27 mouse cellular contexts compared by ENCODE assay signal in the genomic region with DNA sequence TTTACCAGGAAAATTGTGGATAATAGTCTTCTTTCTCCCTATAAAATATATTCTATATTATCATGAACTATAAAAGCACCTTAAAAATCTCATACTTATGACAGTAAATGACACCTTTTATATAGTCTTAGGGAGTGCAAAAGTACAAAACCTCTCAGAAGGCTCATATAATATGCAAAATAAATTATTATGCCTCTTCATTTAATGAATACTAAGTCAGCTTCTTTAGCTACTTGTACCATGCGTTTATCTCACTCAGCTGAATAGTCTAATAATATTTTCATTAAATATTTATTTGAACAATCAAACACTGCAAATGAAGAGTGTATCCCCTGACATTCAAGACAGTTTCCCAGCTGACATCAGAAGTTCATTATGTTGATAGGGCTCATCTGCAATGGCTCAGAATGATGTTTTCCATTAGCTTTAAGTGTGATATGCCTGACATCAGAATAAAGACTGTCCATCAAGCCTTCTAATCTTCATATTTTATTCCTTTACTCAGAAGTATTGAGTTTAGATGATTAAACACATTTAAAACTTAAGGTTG.
DNase-seq lines count a peak whose midpoint lies in the region; ATAC-seq and TF ChIP-seq lines count a peak whose summit lies in the region.
"Had no signal": no experiment of that assay in that cellular context is flagged by ENCODE, and none has a peak within 500 bp of the region (broad histone marks: within the 10 kb centered on the region; RNA-seq: fewer than 3 reads in every experiment).

No protein-coding gene starts in this region.

- ATAC-seq in hindbrain, embryonic 13.5 days (ENCODE audit: low FRiP score), result peak; percentile 49; the same call in 1 of the 2 replicates
- ATAC-seq in hindbrain, postnatal 0 days, result no peak
- ATAC-seq in neural tube, embryonic 12.5 days (ENCODE audit: low FRiP score, low read depth), result peak; percentile 63
- no peak for ATAC-seq in neural tube, embryonic 15.5 days (ENCODE audit: low FRiP score)
- peak; percentile 72; the same call in 1 of the 2 replicates for ATAC-seq in neural tube, embryonic 14.5 days (ENCODE audit: low read depth)
- ATAC-seq: CD4-positive, CD25-positive, alpha-beta regulatory T cell, adult 4 months; forebrain, embryonic 15.5 days; inflammation-experienced regulatory T-cells, adult 6 months had no signal

- no peak for DNase-seq in hindbrain, postnatal 0 days (ENCODE audit: low spot score)
- peak; percentile 37 for DNase-seq in brain, embryonic 14.5 days (ENCODE audit: low read depth)
- DNase-seq: adrenal gland, adult 2 months; adrenal gland, postnatal 14 days; cerebellum, adult 11-12 months; cerebellum, adult 8-10 months; cerebellum, postnatal 10 days; cerebellum, postnatal 36 days; embryo, embryonic 11 days; gastrocnemius, postnatal 25 days; heart, adult 18-20 months; heart, postnatal 10 days; heart, postnatal 36 days had no signal

- H3K4me3 ChIP-seq in hindbrain, embryonic 13.5 days, result no peak overlapping the region
- H3K4me3 ChIP-seq in hindbrain, postnatal 0 days (ENCODE audit: low read length), result no peak overlapping the region
- H3K4me3 ChIP-seq in neural tube, embryonic 12.5 days, result no peak overlapping the region
- no peak overlapping the region for H3K4me3 ChIP-seq in neural tube, embryonic 15.5 days (replicated peaks)
- H3K4me3 ChIP-seq in neural tube, embryonic 14.5 days (ENCODE audit: low read depth, low read length), result no peak overlapping the region
- H3K4me3 ChIP-seq: embryonic facial prominence, embryonic 10.5 days; embryonic facial prominence, embryonic 13.5 days; erythroblast, embryonic 14.5 days; forebrain, embryonic 12.5 days; forebrain, embryonic 15.5 days; heart, embryonic 12.5 days; heart, embryonic 15.5 days; hindbrain, embryonic 15.5 days had no signal

- no peaks in the 10 kb centered on the region for H3K27me3 ChIP-seq in hindbrain, embryonic 13.5 days
- H3K27me3 ChIP-seq in hindbrain, postnatal 0 days (ENCODE audit: insufficient read depth, low read length), result no peaks in the 10 kb centered on the region
- H3K27me3 ChIP-seq in neural tube, embryonic 12.5 days (replicated peaks), result no peaks in the 10 kb centered on the region
- H3K27me3 ChIP-seq in neural tube, embryonic 15.5 days (replicated peaks), result no peaks in the 10 kb centered on the region
- H3K27me3 ChIP-seq in neural tube, embryonic 14.5 days (ENCODE audit: control insufficient read depth, insufficient read depth, low read length), result no peaks in the 10 kb centered on the region
- H3K27me3 ChIP-seq: embryonic facial prominence, embryonic 13.5 days; forebrain, embryonic 12.5 days; forebrain, embryonic 15.5 days; heart, embryonic 12.5 days; heart, embryonic 15.5 days; hindbrain, embryonic 15.5 days had no signal

- WGBS in hindbrain, embryonic 13.5 days, result 61% methylated on average over 1 of the region's 1 CpGs
- 65% methylated on average over 1 of the region's 1 CpGs for WGBS in hindbrain, postnatal 0 days
- 73% methylated on average over 1 of the region's 1 CpGs for WGBS in neural tube, embryonic 12.5 days
- 55% methylated on average over 1 of the region's 1 CpGs for WGBS in neural tube, embryonic 15.5 days
- WGBS in neural tube, embryonic 14.5 days, result 62% methylated on average over 1 of the region's 1 CpGs

- H3K4me1 ChIP-seq in hindbrain, embryonic 13.5 days (replicated peaks), result no peaks in the 10 kb centered on the region
- H3K4me1 ChIP-seq in hindbrain, postnatal 0 days (ENCODE audit: insufficient read depth, low read length), result no peaks in the 10 kb centered on the region
- H3K4me1 ChIP-seq in neural tube, embryonic 12.5 days, result no peaks in the 10 kb centered on the region
- no peaks in the 10 kb centered on the region for H3K4me1 ChIP-seq in neural tube, embryonic 15.5 days
- no peaks in the 10 kb centered on the region for H3K4me1 ChIP-seq in neural tube, embryonic 14.5 days (ENCODE audit: control insufficient read depth, insufficient read depth, low read length)
- H3K4me1 ChIP-seq: embryonic facial prominence, embryonic 10.5 days; embryonic facial prominence, embryonic 13.5 days; forebrain, embryonic 12.5 days; forebrain, embryonic 15.5 days; heart, embryonic 12.5 days; heart, embryonic 15.5 days; hindbrain, embryonic 15.5 days had no signal

- no peaks in the 10 kb centered on the region for H3K9me3 ChIP-seq in hindbrain, embryonic 13.5 days
- H3K9me3 ChIP-seq in hindbrain, postnatal 0 days (ENCODE audit: low read length), result no peaks in the 10 kb centered on the region
- no peaks in the 10 kb centered on the region for H3K9me3 ChIP-seq in neural tube, embryonic 12.5 days
- H3K9me3 ChIP-seq in neural tube, embryonic 15.5 days (replicated peaks), result no peaks in the 10 kb centered on the region
- H3K9me3 ChIP-seq in neural tube, embryonic 14.5 days (ENCODE audit: control insufficient read depth, low read length), result no peaks in the 10 kb centered on the region
- H3K9me3 ChIP-seq: embryonic facial prominence, embryonic 10.5 days; embryonic facial prominence, embryonic 13.5 days; forebrain, embryonic 12.5 days; forebrain, embryonic 15.5 days; heart, embryonic 12.5 days; heart, embryonic 15.5 days; hindbrain, embryonic 15.5 days had no signal

- no peak for TF ChIP-seq POLR2A in brain, embryonic 14.5 days (IDR thresholded peaks at IDR 0.05; ENCODE audit: borderline replicate concordance, extremely low read depth, insufficient read depth, insufficient read length, poor library complexity, severe bottlenecking)

- no peak for TF ChIP-seq CTCF in hindbrain, postnatal 0 days (IDR thresholded peaks at IDR 0.05; ENCODE audit: low read depth)
- TF ChIP-seq CTCF in brain, embryonic 14.5 days (IDR thresholded peaks at IDR 0.05; ENCODE audit: borderline replicate concordance, extremely low read depth, insufficient read depth, insufficient read length), result no peak

- H3K36me3 ChIP-seq in hindbrain, embryonic 13.5 days, result no peaks in the 10 kb centered on the region
- no peaks in the 10 kb centered on the region for H3K36me3 ChIP-seq in hindbrain, postnatal 0 days (ENCODE audit: insufficient read depth, low read length)
- H3K36me3 ChIP-seq in neural tube, embryonic 12.5 days, result no peaks in the 10 kb centered on the region
- no peaks in the 10 kb centered on the region for H3K36me3 ChIP-seq in neural tube, embryonic 15.5 days
- H3K36me3 ChIP-seq in neural tube, embryonic 14.5 days (ENCODE audit: control insufficient read depth, insufficient read depth, low read length), result no peaks in the 10 kb centered on the region
- H3K36me3 ChIP-seq: embryonic facial prominence, embryonic 10.5 days; embryonic facial prominence, embryonic 13.5 days; forebrain, embryonic 12.5 days; forebrain, embryonic 15.5 days; heart, embryonic 12.5 days; heart, embryonic 15.5 days; hindbrain, embryonic 15.5 days had no signal

- no peak overlapping the region for H3K4me2 ChIP-seq in hindbrain, embryonic 13.5 days
- no peak overlapping the region for H3K4me2 ChIP-seq in hindbrain, postnatal 0 days (ENCODE audit: low read depth, low read length)
- no peak overlapping the region for H3K4me2 ChIP-seq in neural tube, embryonic 12.5 days (replicated peaks)
- H3K4me2 ChIP-seq in neural tube, embryonic 15.5 days, result no peak overlapping the region
- H3K4me2 ChIP-seq in neural tube, embryonic 14.5 days (ENCODE audit: low read depth, low read length), result no peak overlapping the region
- H3K4me2 ChIP-seq: embryonic facial prominence, embryonic 13.5 days; forebrain, embryonic 12.5 days; forebrain, embryonic 15.5 days; heart, embryonic 12.5 days; heart, embryonic 15.5 days; hindbrain, embryonic 15.5 days had no signal

- H3K9ac ChIP-seq in hindbrain, embryonic 13.5 days, result no peak overlapping the region
- no peak overlapping the region for H3K9ac ChIP-seq in hindbrain, postnatal 0 days (replicated peaks; ENCODE audit: low read length)
- no peak overlapping the region for H3K9ac ChIP-seq in neural tube, embryonic 12.5 days
- no peak overlapping the region for H3K9ac ChIP-seq in neural tube, embryonic 15.5 days (replicated peaks)
- no peak overlapping the region for H3K9ac ChIP-seq in neural tube, embryonic 14.5 days (replicated peaks; ENCODE audit: low read depth, low read length)
- H3K9ac ChIP-seq: embryonic facial prominence, embryonic 13.5 days; forebrain, embryonic 12.5 days; forebrain, embryonic 15.5 days; heart, embryonic 12.5 days; heart, embryonic 15.5 days; hindbrain, embryonic 15.5 days had no signal

- H3K27ac ChIP-seq in hindbrain, embryonic 13.5 days, result no peak overlapping the region
- H3K27ac ChIP-seq in hindbrain, postnatal 0 days, result no peak overlapping the region
- no peak overlapping the region for H3K27ac ChIP-seq in neural tube, embryonic 12.5 days
- no peak overlapping the region for H3K27ac ChIP-seq in neural tube, embryonic 15.5 days (replicated peaks)
- H3K27ac ChIP-seq in neural tube, embryonic 14.5 days (ENCODE audit: low read depth, low read length), result no peak overlapping the region
- H3K27ac ChIP-seq: embryonic facial prominence, embryonic 10.5 days; embryonic facial prominence, embryonic 13.5 days; forebrain, embryonic 12.5 days; forebrain, embryonic 15.5 days; heart, embryonic 15.5 days; hindbrain, embryonic 15.5 days had no signal

Comparison
In these comparisons a context has a peak if more than half of its experiments do, and no peak if none do; other contexts are left out.
1. ATAC-seq: peak in hindbrain, embryonic 13.5 days (single experiment), neural tube, embryonic 12.5 days (single experiment) and neural tube, embryonic 14.5 days (single experiment); none in hindbrain, postnatal 0 days (single experiment) and neural tube, embryonic 15.5 days (single experiment).